Mouse (Mus musculus): ENCODE measurements at regions not wholly inside any gene's neighbourhood (a gene's known extent, or its start where the extent isn't known, plus 50 kb on each side); places are given as distances from the start of the nearest gene placed in this dataset.
"Not testable (repeated sequence)": the region's sequence is repeated elsewhere in the genome, so short reads cannot be mapped to it uniquely, and the experiment has no call there.

- intact Hi-C loops (cut with DNase I): no loop called here
Observed at GRCm38 (mm10) chr19:32969213-32969776, 212.0 kb downstream of the Pten start.

GRCm38 (mm10) chr19:32972116-32972515, 214.8 kb downstream of the Pten start:
- intact Hi-C loops (cut with DNase I): no loop called here

- intact Hi-C loops (cut with DNase I): no loop called here
Observed at GRCm38 (mm10) chr19:32973130-32973529, 215.8 kb downstream of the Pten start.

- intact Hi-C loops (cut with DNase I): no loop called here
Observed at GRCm38 (mm10) chr19:32974778-32975240, 217.5 kb downstream of the Pten start.

- intact Hi-C loops (cut with DNase I): no loop called here
Observed at GRCm38 (mm10) chr19:32975303-32975702, 218.0 kb downstream of the Pten start.

GRCm38 (mm10) chr19:32976507-32976906, 219.2 kb downstream of the Pten start:
- intact Hi-C loops (cut with DNase I): no loop called here

GRCm38 (mm10) chr19:32978037-32978745, 220.9 kb downstream of the Pten start:
- intact Hi-C loops (cut with DNase I): no loop called here

GRCm38 (mm10) chr19:32980142-32980541, 222.8 kb downstream of the Pten start:
- intact Hi-C loops (cut with DNase I): no loop called here

GRCm38 (mm10) chr19:32988713-32989112, 231.4 kb downstream of the Pten start:
- intact Hi-C loops (cut with DNase I): no loop called here

- intact Hi-C loops (cut with DNase I): no loop called here
Observed at GRCm38 (mm10) chr19:32989346-32989745, 232.0 kb downstream of the Pten start.

- intact Hi-C loops (cut with DNase I): no loop called here
Observed at GRCm38 (mm10) chr19:32990576-32990975, 233.3 kb downstream of the Pten start.

- intact Hi-C loops (cut with DNase I): no loop called here
Observed at GRCm38 (mm10) chr19:32998576-32999170, 241.4 kb downstream of the Pten start.

- intact Hi-C loops (cut with DNase I): no loop called here
Observed at GRCm38 (mm10) chr19:33007582-33007981, 250.3 kb downstream of the Pten start.

- intact Hi-C loops (cut with DNase I): no loop called here
Observed at GRCm38 (mm10) chr19:33008076-33008475, 250.8 kb downstream of the Pten start.

- intact Hi-C loops (cut with DNase I): no loop called here
Observed at GRCm38 (mm10) chr19:33008794-33009193, 251.5 kb downstream of the Pten start.

GRCm38 (mm10) chr19:33010886-33011446, 253.7 kb downstream of the Pten start:
- intact Hi-C loops (cut with DNase I): no loop called here

- intact Hi-C loops (cut with DNase I): not testable (repeated sequence)
Observed at GRCm38 (mm10) chr19:33014879-33015278, 257.6 kb downstream of the Pten start.

- intact Hi-C loops (cut with DNase I): no loop called here
Observed at GRCm38 (mm10) chr19:33021161-33021560, 263.9 kb downstream of the Pten start.

- intact Hi-C loops (cut with DNase I): no loop called here
Observed at GRCm38 (mm10) chr19:33022839-33023428, 265.6 kb downstream of the Pten start.

GRCm38 (mm10) chr19:33029688-33030444, 272.6 kb downstream of the Pten start:
- intact Hi-C loops (cut with DNase I): no loop called here

GRCm38 (mm10) chr19:33040512-33040911, 283.2 kb downstream of the Pten start:
- intact Hi-C loops (cut with DNase I): no loop called here

Measured in adrenal gland (tissue).